Mouse (Mus musculus): ENCODE results near the gene Bud23. TPM values are rescaled to one million over a fixed set of nuclear protein-coding genes. Genes with fewer than 3 reads are reported as not detected.

Bud23 gene
- polyA plus RNA-seq, 1 experiment from 2014 or later = 63.6 TPM

- ATAC-seq (ENCODE audit: insufficient number of reproducible peaks, low FRiP score) = no peak
- Histone ChIP-seq H3K4me3 (no peak overlapping the region), H3K9me3 (replicated peaks) (no peaks in the 10 kb centered on the region), H3K9ac (peak overlapping the region; percentile 42), H3K27ac (ENCODE audit: poor library complexity, severe bottlenecking) (no peak overlapping the region), H3K27me3 (replicated peaks) (no peaks in the 10 kb centered on the region), H3K4me1 (replicated peaks) (peaks cover 23% of the 10 kb centered on the region), H3K36me3 (peaks cover 56% of the 10 kb centered on the region), H3K4me2 (no peak overlapping the region)
- WGBS = 25% methylated on average over 6 of the region's 6 CpGs
These were observed 24.7 kb downstream of the Bud23 start for GRCm38 (mm10) chr5:135040059-135040458.

- ATAC-seq (ENCODE audit: insufficient number of reproducible peaks, low FRiP score) = no peak
- whole genome bisulfite sequencing = 80% methylated on average over 9 of the region's 9 CpGs
- peaks cover 52% of the 10 kb centered on the region for H3K36me3 ChIP-seq
- H3K9ac ChIP-seq = peak overlapping the region; percentile 42
- H3K4me1 ChIP-seq (replicated peaks) = peaks cover 23% of the 10 kb centered on the region
- H3K27ac ChIP-seq (ENCODE audit: poor library complexity, severe bottlenecking) = no peak overlapping the region
- no peak overlapping the region for H3K4me2 ChIP-seq
- H3K9me3 ChIP-seq (replicated peaks) = 0 out of 2 replicates have a peak, but pooled peaks cover 3% of the 10 kb centered on the region
- no peaks in the 10 kb centered on the region for H3K27me3 ChIP-seq (replicated peaks)
- no peak overlapping the region for H3K4me3 ChIP-seq
These were observed 25.2 kb downstream of the Bud23 start for GRCm38 (mm10) chr5:135039541-135039940.

DNA sequence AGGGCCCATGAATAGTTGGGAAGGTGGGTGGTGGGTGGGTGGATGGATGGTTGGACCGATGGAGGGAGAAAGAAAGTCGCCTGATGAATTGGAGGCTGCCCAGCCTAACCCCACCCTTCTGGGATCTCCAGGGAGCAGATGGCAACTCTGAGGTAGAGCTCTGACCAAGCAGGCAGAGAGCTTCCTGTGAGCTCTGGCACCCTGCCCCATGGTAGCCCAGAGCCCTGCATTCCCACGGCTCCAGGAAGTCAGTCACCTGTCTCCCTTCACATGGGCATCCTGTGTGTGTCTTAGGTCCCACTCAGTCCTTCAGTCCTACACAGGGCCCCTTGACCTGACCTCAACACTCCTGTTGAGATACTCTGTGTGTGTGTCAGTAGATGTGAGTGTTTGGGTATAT is 26.8 kb downstream of the Bud23 start:
- Histone ChIP-seq H3K27me3 (replicated peaks) (no peaks in the 10 kb centered on the region), H3K4me1 (replicated peaks) (peaks cover 23% of the 10 kb centered on the region), H3K4me2 (no peak overlapping the region), H3K36me3 (peaks cover 55% of the 10 kb centered on the region), H3K9me3 (replicated peaks) (peaks cover 12% of the 10 kb centered on the region; the same call in 1 of the 2 replicates), H3K4me3 (no peak overlapping the region), H3K27ac (ENCODE audit: poor library complexity, severe bottlenecking) (no peak overlapping the region), H3K9ac (no peak overlapping the region)
- no peak for ATAC-seq (ENCODE audit: insufficient number of reproducible peaks, low FRiP score)
- 77% methylated on average over 3 of the region's 3 CpGs for WGBS

GRCm38 (mm10) chr5:135035608-135036359 is 29.0 kb downstream of the Bud23 start:
- Histone ChIP-seq H3K4me3 (no peak overlapping the region), H3K4me2 (no peak overlapping the region), H3K9me3 (replicated peaks) (peaks cover 12% of the 10 kb centered on the region; the same call in 1 of the 2 replicates), H3K9ac (no peak overlapping the region), H3K36me3 (peaks cover 45% of the 10 kb centered on the region), H3K27ac (ENCODE audit: poor library complexity, severe bottlenecking) (no peak overlapping the region), H3K27me3 (replicated peaks) (no peaks in the 10 kb centered on the region), H3K4me1 (replicated peaks) (peaks cover 20% of the 10 kb centered on the region)
- WGBS = 51% methylated on average over 18 of the region's 18 CpGs
- ATAC-seq (ENCODE audit: insufficient number of reproducible peaks, low FRiP score) = no peak

GRCm38 (mm10) chr5:135034593-135034992 is 30.2 kb downstream of the Bud23 start:
- H3K36me3 ChIP-seq = peaks cover 48% of the 10 kb centered on the region
- 92% methylated on average over 2 of the region's 2 CpGs for WGBS

DNA sequence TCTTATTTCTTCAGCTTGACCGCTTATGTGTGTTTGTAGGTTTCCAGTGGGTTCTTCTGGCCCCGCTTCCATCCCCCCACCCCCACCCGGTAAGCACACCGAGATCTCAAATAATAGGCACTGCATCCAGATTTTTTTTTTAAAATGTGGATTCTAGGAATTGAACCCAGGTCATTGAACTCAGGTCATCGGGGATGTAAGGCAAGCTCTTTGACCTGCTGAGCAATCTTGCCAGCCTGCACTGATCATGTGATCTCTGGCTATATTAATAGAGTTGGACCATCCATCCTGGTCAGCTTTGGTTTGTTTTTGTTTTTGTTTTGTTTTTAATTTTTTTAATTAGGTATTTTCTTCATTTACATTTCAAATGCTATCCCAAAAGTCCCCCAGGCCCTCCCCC is 32.2 kb downstream of the Bud23 start:
- ATAC-seq (ENCODE audit: insufficient number of reproducible peaks, low FRiP score) = no peak
- H3K9ac ChIP-seq = no peak overlapping the region
- H3K4me1 ChIP-seq (replicated peaks) = peaks cover 19% of the 10 kb centered on the region
- no peak overlapping the region for H3K4me2 ChIP-seq
- H3K36me3 ChIP-seq = peaks cover 28% of the 10 kb centered on the region
- no peaks in the 10 kb centered on the region for H3K27me3 ChIP-seq (replicated peaks)
- 82% methylated on average over 5 of the region's 5 CpGs for WGBS
- peaks cover 12% of the 10 kb centered on the region; the same call in 1 of the 2 replicates for H3K9me3 ChIP-seq (replicated peaks)
- H3K27ac ChIP-seq (ENCODE audit: poor library complexity, severe bottlenecking) = no peak overlapping the region
- no peak overlapping the region for H3K4me3 ChIP-seq

More at GRCm38 (mm10) chr5:135034593-135034992, 30.2 kb downstream of the Bud23 start:
- no peak overlapping the region for H3K4me3 ChIP-seq
- no peak overlapping the region for H3K9ac ChIP-seq
- H3K27me3 ChIP-seq (replicated peaks) = no peaks in the 10 kb centered on the region
- H3K27ac ChIP-seq (ENCODE audit: poor library complexity, severe bottlenecking) = no peak overlapping the region
- peaks cover 12% of the 10 kb centered on the region; the same call in 1 of the 2 replicates for H3K9me3 ChIP-seq (replicated peaks)
- no peak overlapping the region for H3K4me2 ChIP-seq
- ATAC-seq (ENCODE audit: insufficient number of reproducible peaks, low FRiP score) = no peak
- H3K4me1 ChIP-seq (replicated peaks) = peaks cover 9% of the 10 kb centered on the region

DNA sequence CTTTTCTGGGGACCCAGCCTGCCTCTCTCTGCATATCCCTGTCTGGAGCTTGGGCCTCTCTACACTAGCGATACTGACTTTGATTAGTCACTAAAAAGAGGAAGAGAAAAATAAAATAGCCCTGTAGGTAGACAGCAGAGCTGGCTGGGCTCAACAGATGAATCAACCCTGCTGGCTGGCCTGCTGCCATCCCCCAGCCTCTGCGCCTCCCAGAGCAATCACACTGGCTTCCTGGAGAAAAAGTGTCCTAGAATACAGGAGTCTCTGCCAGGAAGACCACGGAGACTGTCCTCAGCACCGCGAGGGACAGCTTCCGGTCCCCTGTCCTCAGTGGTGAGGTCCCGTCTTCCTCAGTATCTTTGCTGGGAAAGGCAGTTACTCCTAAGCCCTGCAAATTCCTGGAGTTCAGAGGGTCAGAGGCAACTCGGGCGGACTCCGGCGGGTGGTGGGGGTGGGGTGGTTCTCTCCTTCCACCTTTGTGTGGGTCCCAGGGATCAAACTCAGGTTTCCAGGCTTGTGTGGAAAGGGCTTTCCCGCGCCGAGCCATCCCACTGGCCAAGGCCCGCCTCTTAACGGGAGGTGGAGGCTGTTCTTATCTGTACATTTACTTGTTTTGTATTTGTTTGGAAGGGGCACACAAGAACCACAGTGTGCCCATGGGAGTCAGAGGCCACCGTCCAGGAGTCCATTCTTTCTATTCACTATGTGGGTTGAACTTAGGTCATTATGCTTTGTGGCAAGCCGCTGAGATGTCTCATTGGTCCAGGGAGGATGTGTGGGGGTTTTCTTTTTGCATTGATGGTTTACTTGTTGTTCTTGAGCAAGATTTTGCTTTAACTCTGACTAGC is 35.5 kb downstream of the Bud23 start:
- peak overlapping the region; percentile 50 for H3K27ac ChIP-seq (ENCODE audit: poor library complexity, severe bottlenecking)
- peak overlapping the region; percentile 51 for H3K4me2 ChIP-seq
- H3K9me3 ChIP-seq (replicated peaks) = peaks cover 6% of the 10 kb centered on the region; the same call in 1 of the 2 replicates
- H3K27me3 ChIP-seq (replicated peaks) = no peaks in the 10 kb centered on the region
- peaks cover 17% of the 10 kb centered on the region for H3K36me3 ChIP-seq
- H3K4me3 ChIP-seq = 0 out of 2 replicates have a peak overlapping the region, but pooled peaks have one; percentile 4
- ATAC-seq (ENCODE audit: insufficient number of reproducible peaks, low FRiP score) = peak; percentile 54; the same call in 1 of the 2 replicates
- WGBS = 37% methylated on average over 18 of the region's 18 CpGs
- no peak overlapping the region for H3K9ac ChIP-seq
- peaks cover 34% of the 10 kb centered on the region for H3K4me1 ChIP-seq (replicated peaks)

- peaks cover 52% of the 10 kb centered on the region for H3K4me1 ChIP-seq (replicated peaks)
- 22% methylated on average over 7 of the region's 7 CpGs for WGBS
- peak overlapping the region; percentile 95 for H3K4me2 ChIP-seq
- no peak for ATAC-seq (ENCODE audit: insufficient number of reproducible peaks, low FRiP score)
- 0 out of 2 replicates have a peak, but pooled peaks cover 4% of the 10 kb centered on the region for H3K36me3 ChIP-seq
- H3K4me3 ChIP-seq = peak overlapping the region; percentile 76
- no peak overlapping the region for H3K27ac ChIP-seq (ENCODE audit: poor library complexity, severe bottlenecking)
- no peaks in the 10 kb centered on the region for H3K9me3 ChIP-seq (replicated peaks)
- peak overlapping the region; percentile 34; the same call in 1 of the 2 replicates for H3K9ac ChIP-seq
- H3K27me3 ChIP-seq (replicated peaks) = no peaks in the 10 kb centered on the region
These were observed 38.9 kb downstream of the Bud23 start for GRCm38 (mm10) chr5:135025899-135026298.

DNA sequence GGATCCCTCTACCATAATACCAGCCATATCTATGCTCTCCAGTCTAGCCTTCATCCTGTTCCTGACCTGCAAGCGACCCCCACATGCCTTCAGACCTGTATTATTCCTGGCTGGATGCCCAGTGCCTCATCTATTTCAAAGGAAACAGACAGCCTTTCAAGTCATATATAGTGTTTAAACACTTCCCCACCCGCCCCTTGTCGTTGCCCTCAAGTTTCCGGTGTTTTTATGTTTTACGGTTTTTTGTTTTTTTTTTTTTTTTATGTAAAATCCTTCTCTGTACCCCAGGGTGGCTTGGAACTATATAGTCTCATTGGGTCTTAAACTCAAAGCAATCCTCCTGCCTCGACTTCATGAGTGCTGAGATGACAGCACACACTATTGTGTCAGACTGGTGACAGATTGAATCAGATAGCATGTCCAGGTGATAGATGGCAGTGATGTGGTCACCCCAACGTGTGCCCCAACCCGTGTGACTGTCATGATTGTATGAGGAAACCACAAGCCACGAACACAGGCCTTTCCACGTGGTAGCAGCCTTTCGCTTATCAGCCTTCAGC is 40.0 kb downstream of the Bud23 start:
- peak overlapping the region; percentile 76 for H3K4me3 ChIP-seq
- no peaks in the 10 kb centered on the region for H3K27me3 ChIP-seq (replicated peaks)
- H3K9me3 ChIP-seq (replicated peaks) = no peaks in the 10 kb centered on the region
- peak overlapping the region; percentile 84 for H3K9ac ChIP-seq
- peak overlapping the region; percentile 95 for H3K4me2 ChIP-seq
- H3K36me3 ChIP-seq = no peaks in the 10 kb centered on the region
- ATAC-seq (ENCODE audit: insufficient number of reproducible peaks, low FRiP score) = no peak
- peaks cover 52% of the 10 kb centered on the region for H3K4me1 ChIP-seq (replicated peaks)
- H3K27ac ChIP-seq (ENCODE audit: poor library complexity, severe bottlenecking) = peak overlapping the region; percentile 75; the same call in 1 of the 2 replicates
- WGBS = 34% methylated on average over 11 of the region's 11 CpGs

- peaks cover 40% of the 10 kb centered on the region for H3K4me1 ChIP-seq (replicated peaks)
- WGBS = under 1% methylated on average over 59 of the region's 61 CpGs
- H3K4me2 ChIP-seq = peak within 1 kb of the TSS; percentile 95
- no peaks in the 10 kb centered on the region for H3K36me3 ChIP-seq
- ATAC-seq (ENCODE audit: insufficient number of reproducible peaks, low FRiP score) = peak; percentile 88
- peak within 1 kb of the TSS; percentile 84 for H3K9ac ChIP-seq
- peak within 1 kb of the TSS; percentile 76 for H3K4me3 ChIP-seq
- no peaks in the 10 kb centered on the region for H3K27me3 ChIP-seq (replicated peaks)
- peak within 1 kb of the TSS; percentile 75 for H3K27ac ChIP-seq (ENCODE audit: poor library complexity, severe bottlenecking)
- H3K9me3 ChIP-seq (replicated peaks) = no peaks in the 10 kb centered on the region
These were observed 41.2 kb downstream of the Bud23 start, which contains the start of gene Stx1a for GRCm38 (mm10) chr5:135023344-135024173. Gene Stx1a, plus strand, starts transcription at chr5:135023482.

Data from heart, embryonic 12.5 days (tissue).